Comparison of ENCODE assay signal across 9 mouse cellular contexts in genomic region chrX:6047936-6048614, GRCm38 (mm10). TPM values are rescaled to one million over a fixed set of nuclear protein-coding genes. Genes with fewer than 3 reads are reported as not detected.
DNase-seq lines count a peak whose midpoint lies in the region; ATAC-seq and TF ChIP-seq lines count a peak whose summit lies in the region.
"Not testable (repeated sequence)": the region's sequence is repeated elsewhere in the genome, so short reads cannot be mapped to it uniquely, and the experiment has no call there.
"Had no signal": no experiment of that assay in that cellular context is flagged by ENCODE, and none has a peak within 500 bp of the region (broad histone marks: within the 10 kb centered on the region; RNA-seq: fewer than 3 reads in every experiment).

No protein-coding gene starts in this region.

- peak overlapping the region; percentile 40 for H3K4me3 ChIP-seq in forebrain, embryonic 15.5 days
- peak overlapping the region; percentile 25; the same call in 1 of the 2 replicates for H3K4me3 ChIP-seq in kidney, embryonic 14.5 days (ENCODE audit: low read length)
- peak overlapping the region; percentile 29 for H3K4me3 ChIP-seq in limb, embryonic 14.5 days (replicated peaks; ENCODE audit: low read length)
- H3K4me3 ChIP-seq in midbrain, embryonic 15.5 days, result peak overlapping the region; percentile 42
- peak overlapping the region; percentile 31 for H3K4me3 ChIP-seq in stomach, embryonic 15.5 days (replicated peaks)

- ATAC-seq in forebrain, embryonic 15.5 days (replicated peaks), result peak; percentile 77
- ATAC-seq in hematopoietic stem cell, adult 5-6 weeks (replicated peaks in 1 of 2; ENCODE audit: insufficient read depth in 1 of 2, low FRiP score in 2 of 2, low TSS enrichment in 1 of 2, low read depth in 1 of 2, poor library complexity in 2 of 2, severe bottlenecking in 2 of 2), result peak; percentile 42 to 60
- ATAC-seq in kidney, embryonic 14.5 days (ENCODE audit: low FRiP score, low TSS enrichment), result peak; percentile 68
- peak; percentile 54 for ATAC-seq in limb, embryonic 14.5 days (ENCODE audit: low FRiP score, low read depth)
- peak; percentile 74 for ATAC-seq in midbrain, embryonic 15.5 days (replicated peaks)
- ATAC-seq in stomach, embryonic 15.5 days (ENCODE audit: insufficient read depth, low FRiP score, low read depth), result peak; percentile 41

- DNase-seq in adrenal gland, adult 8-10 months, result peak; percentile 3
- DNase-seq in cerebellum, postnatal 25 days, result peak; percentile 15 to 40
- not testable (repeated sequence) for DNase-seq in limb, embryonic 14.5 days (ENCODE audit: low spot score)

- not testable (repeated sequence) for H3K9me3 ChIP-seq in forebrain, embryonic 15.5 days; kidney, embryonic 14.5 days (ENCODE audit: control insufficient read depth, low read length); limb, embryonic 14.5 days (ENCODE audit: control insufficient read depth, low read length); midbrain, embryonic 15.5 days; stomach, embryonic 15.5 days

- H3K27ac ChIP-seq in forebrain, embryonic 15.5 days (replicated peaks), result peak overlapping the region; percentile 75
- H3K27ac ChIP-seq in kidney, embryonic 14.5 days (ENCODE audit: low read depth, low read length); limb, embryonic 14.5 days (replicated peaks; ENCODE audit: low read depth, low read length); stomach, embryonic 15.5 days: not testable (repeated sequence)
- peak overlapping the region; percentile 78 for H3K27ac ChIP-seq in midbrain, embryonic 15.5 days

- H3K36me3 ChIP-seq in forebrain, embryonic 15.5 days; kidney, embryonic 14.5 days (ENCODE audit: control insufficient read depth, insufficient read depth, low read length); limb, embryonic 14.5 days (ENCODE audit: control insufficient read depth, insufficient read depth, low read length); midbrain, embryonic 15.5 days (replicated peaks); stomach, embryonic 15.5 days: not testable (repeated sequence)

- TF ChIP-seq POLR2A in limb, embryonic 14.5 days (IDR thresholded peaks at IDR 0.05; ENCODE audit: borderline replicate concordance, extremely low read depth, insufficient read depth, insufficient read length), result not testable (repeated sequence)

- H3K4me1 ChIP-seq in forebrain, embryonic 15.5 days; kidney, embryonic 14.5 days (ENCODE audit: control insufficient read depth, insufficient read depth, low read length); limb, embryonic 14.5 days (ENCODE audit: control insufficient read depth, insufficient read depth, low read length); midbrain, embryonic 15.5 days; stomach, embryonic 15.5 days: not testable (repeated sequence)

- 26% methylated on average over 7 of the region's 60 CpGs for WGBS in forebrain, embryonic 15.5 days
- whole genome bisulfite sequencing in kidney, embryonic 14.5 days, result 23% methylated on average over 7 of the region's 60 CpGs
- WGBS in limb, embryonic 14.5 days, result 26% methylated on average over 6 of the region's 60 CpGs
- 28% methylated on average over 23 of the region's 60 CpGs for WGBS in midbrain, embryonic 15.5 days
- 21% methylated on average over 19 of the region's 60 CpGs for WGBS in stomach, embryonic 15.5 days

- not testable (repeated sequence) for H3K27me3 ChIP-seq in forebrain, embryonic 15.5 days; kidney, embryonic 14.5 days (ENCODE audit: control insufficient read depth, insufficient read depth, low read length); limb, embryonic 14.5 days (ENCODE audit: control insufficient read depth, insufficient read depth, low read length); midbrain, embryonic 15.5 days (replicated peaks); stomach, embryonic 15.5 days (replicated peaks)

- H3K9ac ChIP-seq in forebrain, embryonic 15.5 days (replicated peaks); kidney, embryonic 14.5 days (ENCODE audit: low read depth, low read length); limb, embryonic 14.5 days (ENCODE audit: low read depth, low read length, severe bottlenecking); midbrain, embryonic 15.5 days; stomach, embryonic 15.5 days: not testable (repeated sequence)

- peak overlapping the region; percentile 46 for H3K4me2 ChIP-seq in forebrain, embryonic 15.5 days (replicated peaks)
- H3K4me2 ChIP-seq in kidney, embryonic 14.5 days (replicated peaks; ENCODE audit: low read depth, low read length), result peak overlapping the region; percentile 40; the same call in 1 of the 2 replicates
- peak overlapping the region; percentile 44; the same call in 1 of the 2 replicates for H3K4me2 ChIP-seq in limb, embryonic 14.5 days (replicated peaks; ENCODE audit: low read depth, low read length, severe bottlenecking)
- H3K4me2 ChIP-seq in midbrain, embryonic 15.5 days, result peak overlapping the region; percentile 48
- peak overlapping the region; percentile 42 for H3K4me2 ChIP-seq in stomach, embryonic 15.5 days

RNA-seq across cellular contexts. Expression of gene Nudt11, which starts 0.8 kb away (rescaled TPM):
- total RNA-seq in adrenal gland, adult 8-10 months (2022), result 10 to 100 TPM in 2 of 4 experiments, 1 to 10 TPM in 2; 5.0 to 21.3 (median 12.2) TPM
- 19.1 and 20.3 TPM in 2 replicates for polyA plus RNA-seq in forebrain, embryonic 15.5 days (2015; fragmentation: Nextera tagmentation; extraction: Ambion mirVana)
- total RNA-seq in hematopoietic stem cell, adult 5-6 weeks (2017), result 0.20 and 0.38 TPM in 2 replicates
- 7.7 and 8.1 TPM in 2 replicates for polyA plus RNA-seq in kidney, embryonic 14.5 days (2014; fragmentation: Nextera tagmentation; extraction: Ambion mirVana)
- 4.8 and 6.2 TPM in 2 replicates for polyA plus RNA-seq in limb, embryonic 14.5 days (2012; rRNA removed)
- polyA plus RNA-seq in limb, embryonic 14.5 days (2014; fragmentation: Nextera tagmentation; extraction: Ambion mirVana), result 5.1 and 5.7 TPM in 2 replicates
- polyA plus RNA-seq in midbrain, embryonic 15.5 days (2015; fragmentation: Nextera tagmentation; extraction: Ambion mirVana), result 27.0 and 27.9 TPM in 2 replicates
- 2.8 and 3.0 TPM in 2 replicates for polyA plus RNA-seq in stomach, embryonic 15.5 days (2015; fragmentation: Nextera tagmentation; extraction: Ambion mirVana)

RNA-seq across cellular contexts. Expression of gene AU022751, which starts 35.1 kb away (rescaled TPM):
- total RNA-seq in adrenal gland, adult 8-10 months (2022), result under 1 TPM in 2 of 4 experiments, not detected in 2; 0.46 to 0.52 TPM
- polyA plus RNA-seq in forebrain, embryonic 15.5 days (2015; fragmentation: Nextera tagmentation; extraction: Ambion mirVana), result not detected in 2 replicates
- total RNA-seq in hematopoietic stem cell, adult 5-6 weeks (2017), result not detected in 2 replicates
- polyA plus RNA-seq in kidney, embryonic 14.5 days (2014; fragmentation: Nextera tagmentation; extraction: Ambion mirVana), result not detected in 2 replicates
- not detected in 2 replicates for polyA plus RNA-seq in limb, embryonic 14.5 days (2012; rRNA removed)
- not detected in 2 replicates for polyA plus RNA-seq in limb, embryonic 14.5 days (2014; fragmentation: Nextera tagmentation; extraction: Ambion mirVana)
- polyA plus RNA-seq in midbrain, embryonic 15.5 days (2015; fragmentation: Nextera tagmentation; extraction: Ambion mirVana), result 0.09 TPM in 1 of 2 replicates, not detected in the other
- polyA plus RNA-seq in stomach, embryonic 15.5 days (2015; fragmentation: Nextera tagmentation; extraction: Ambion mirVana), result not detected in 2 replicates
- polyA plus RNA-seq: thymus, adult 2 months had no signal
